ENCODE assay signal across 9 mouse cellular contexts in the genomic region with DNA sequence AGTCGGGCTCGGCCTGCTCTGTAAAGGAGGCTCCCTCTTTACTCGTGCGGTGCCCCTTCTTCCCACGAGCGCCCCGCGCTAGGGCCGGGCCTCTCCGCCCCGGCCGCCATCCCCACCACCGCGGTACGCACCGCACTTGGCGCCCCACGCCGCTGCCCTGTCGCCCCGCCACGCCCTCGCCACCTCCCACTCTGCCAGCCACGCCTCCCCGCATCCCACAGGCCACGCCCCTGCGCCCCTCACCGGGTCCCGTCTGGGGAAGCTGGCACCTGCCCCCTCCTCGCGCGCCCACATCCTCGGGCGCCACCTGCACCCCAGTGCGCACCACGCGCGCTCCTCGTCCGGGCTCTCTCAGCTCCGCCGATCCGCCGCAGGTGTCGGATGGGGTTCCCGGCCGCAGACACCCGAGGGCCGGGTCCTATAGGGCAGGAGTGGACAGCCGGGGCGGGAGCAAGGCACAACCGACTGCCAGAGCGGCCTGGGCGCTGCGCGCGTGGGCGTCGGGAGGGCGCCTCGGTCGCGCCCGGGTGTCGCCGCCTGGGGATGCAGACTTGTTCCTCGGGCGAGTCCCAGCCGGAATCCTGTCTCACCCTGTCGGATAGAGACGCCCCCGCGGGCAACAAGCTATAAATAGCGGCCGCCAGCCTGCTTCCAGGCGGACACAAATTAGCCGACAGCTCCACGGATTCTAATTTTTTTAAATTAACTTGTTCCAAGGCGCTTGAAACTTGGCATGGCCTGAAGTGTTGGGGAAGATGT. TPM values are rescaled to one million over a fixed set of nuclear protein-coding genes. Genes with fewer than 3 reads are reported as not detected.
DNase-seq lines count a peak whose midpoint lies in the region; ATAC-seq and TF ChIP-seq lines count a peak whose summit lies in the region.
"Had no signal": no experiment of that assay in that cellular context is flagged by ENCODE, and none has a peak within 500 bp of the region (broad histone marks: within the 10 kb centered on the region; RNA-seq: fewer than 3 reads in every experiment).

Gene Gja3, minus strand, starts transcription at position 538 of the 759 bp plus-strand sequence.

- no peaks in the 10 kb centered on the region for H3K9me3 ChIP-seq in hindbrain, postnatal 0 days (ENCODE audit: low read length)
- H3K9me3 ChIP-seq in liver, embryonic 16.5 days (replicated peaks; ENCODE audit: control insufficient read depth, low read length), result no peaks in the 10 kb centered on the region

- peak within 1 kb of the TSS; percentile 64 for H3K4me2 ChIP-seq in hindbrain, postnatal 0 days (ENCODE audit: low read depth, low read length)
- peak within 1 kb of the TSS; percentile 57 for H3K4me2 ChIP-seq in liver, embryonic 16.5 days (ENCODE audit: low read depth, low read length)

- peak; percentile 21 for ATAC-seq in Patski
- peak; percentile 58 for ATAC-seq in hindbrain, postnatal 0 days
- no peak for ATAC-seq in liver, embryonic 16.5 days (ENCODE audit: low read depth)

- CTCF ChIA-PET in Patski (lab: Charles Lee), result no interaction called here

- no peak for TF ChIP-seq CTCF in Patski (IDR thresholded peaks at IDR 0.05)
- no peak for TF ChIP-seq CTCF in hindbrain, postnatal 0 days (IDR thresholded peaks at IDR 0.05; ENCODE audit: low read depth)

- H3K27me3 ChIP-seq in Patski, result peaks cover 43% of the 10 kb centered on the region
- H3K27me3 ChIP-seq in hindbrain, postnatal 0 days (ENCODE audit: insufficient read depth, low read length), result peaks cover 39% of the 10 kb centered on the region
- H3K27me3 ChIP-seq in liver, embryonic 16.5 days (ENCODE audit: control insufficient read depth, insufficient read depth, low read depth, low read length), result peaks cover 40% of the 10 kb centered on the region
- H3K27me3 ChIP-seq: CH12.LX had no signal

- no peak within 1 kb of the TSS for H3K27ac ChIP-seq in hindbrain, postnatal 0 days
- no peak within 1 kb of the TSS for H3K27ac ChIP-seq in liver, embryonic 16.5 days (ENCODE audit: low read length)

- no peaks in the 10 kb centered on the region for H3K4me1 ChIP-seq in hindbrain, postnatal 0 days (ENCODE audit: insufficient read depth, low read length)
- H3K4me1 ChIP-seq in liver, embryonic 16.5 days (ENCODE audit: control insufficient read depth, low read depth, low read length), result no peaks in the 10 kb centered on the region; the same call in 1 of the 2 replicates

- in situ Hi-C loops in Patski (cut with MboI; ENCODE audit: low pct_unique_long_range_greater_than_20kb), result loop anchor here (10.0 to 25.0 kb wide), 2 partner anchors 233 to 670 kb away; no protein-coding TSS in a partner anchor

- 1% methylated on average over 61 of the region's 79 CpGs for WGBS in hindbrain, postnatal 0 days
- WGBS in liver, embryonic 16.5 days (ENCODE audit: insufficient replicate concordance), result 1% methylated on average over 79 of the region's 79 CpGs

- H3K4me3 ChIP-seq in hindbrain, postnatal 0 days (ENCODE audit: low read length), result peak within 1 kb of the TSS; percentile 45
- peak within 1 kb of the TSS; percentile 43 for H3K4me3 ChIP-seq in liver, embryonic 16.5 days (ENCODE audit: low read depth, low read length)

- H3K36me3 ChIP-seq in hindbrain, postnatal 0 days (ENCODE audit: insufficient read depth, low read length), result no peaks in the 10 kb centered on the region
- H3K36me3 ChIP-seq in liver, embryonic 16.5 days (ENCODE audit: control insufficient read depth, insufficient read depth), result no peaks in the 10 kb centered on the region

- peak within 1 kb of the TSS; percentile 40; the same call in 1 of the 2 replicates for H3K9ac ChIP-seq in hindbrain, postnatal 0 days (replicated peaks; ENCODE audit: low read length)
- no peak within 1 kb of the TSS for H3K9ac ChIP-seq in liver, embryonic 16.5 days (ENCODE audit: low read depth, low read length)

- peak; percentile 5 to 10 for DNase-seq in frontal cortex, postnatal 10 days (ENCODE audit: low spot score in 2 of 2)
- no peak for DNase-seq in frontal cortex, postnatal 25 days (ENCODE audit: low spot score in 2 of 2)
- DNase-seq in Patski (ENCODE audit: low read depth, low spot score), result no peak
- peak; percentile 28 for DNase-seq in forelimb bud, embryonic 11.5 days (ENCODE audit: low read depth, low spot score)
- DNase-seq in hindbrain, postnatal 0 days (ENCODE audit: low spot score), result peak; percentile 17
- peak; percentile 41 for DNase-seq in right cerebral cortex, postnatal 14 days
- DNase-seq in cerebellum, adult 9-11 months, result no peak

- POLR2A ChIA-PET in Patski (lab: Charles Lee), result no interaction called here

RNA-seq across cellular contexts. Expression of gene Gja3, which starts in this region (rescaled TPM):
- not detected for polyA plus RNA-seq in Patski (2021)
- total RNA-seq in hindbrain, postnatal 0 days (2014; rRNA removed), result 0.52 TPM in 1 of 2 replicates, not detected in the other
- 0.76 and 1.4 TPM in 2 replicates for polyA plus RNA-seq in hindbrain, postnatal 0 days (2015; fragmentation: Nextera tagmentation; extraction: Ambion mirVana)
- 0.12 and 0.53 TPM in 2 replicates for polyA plus RNA-seq in liver, embryonic 16.5 days (2015; fragmentation: Nextera tagmentation; extraction: Ambion mirVana)
- total RNA-seq: CH12.LX had no signal

Comparison
In these comparisons a context has a peak if more than half of its experiments do, and no peak if none do; other contexts are left out.
1. DNase-seq: peak in frontal cortex, postnatal 10 days (2 of 2), forelimb bud, embryonic 11.5 days (single experiment), hindbrain, postnatal 0 days (single experiment) and right cerebral cortex, postnatal 14 days (single experiment); none in frontal cortex, postnatal 25 days (0 of 2), Patski (single experiment) and cerebellum, adult 9-11 months (single experiment).
2. Peak in ATAC-seq in Patski; RNA of the gene not detected or under 1 TPM.